Mouse (Mus musculus): ENCODE measurements around the gene Rab23. TPM values are rescaled to one million over a fixed set of nuclear protein-coding genes. Genes with fewer than 3 reads are reported as not detected.

Gene Rab23
- polyA plus RNA-seq, 1 experiment from 2014 or later: 11.6 TPM

- Histone ChIP-seq H3K27ac (ENCODE audit: low read depth, low read length) (no peak overlapping the region), H3K9ac (ENCODE audit: low read depth, low read length) (no peak overlapping the region), H3K36me3 (ENCODE audit: control insufficient read depth, insufficient read depth, low read length) (peaks cover 2% of the 10 kb centered on the region; the same call in 1 of the 2 replicates), H3K4me1 (replicated peaks; ENCODE audit: control insufficient read depth, insufficient read depth, low read length) (0 out of 2 replicates have a peak, but pooled peaks cover 4% of the 10 kb centered on the region), H3K27me3 (replicated peaks; ENCODE audit: control insufficient read depth, insufficient read depth, low read length) (no peaks in the 10 kb centered on the region), H3K4me3 (ENCODE audit: low read depth, low read length) (no peak overlapping the region), H3K9me3 (ENCODE audit: control insufficient read depth, low read length) (no peaks in the 10 kb centered on the region), H3K4me2 (no peak overlapping the region)
- WGBS: 54% methylated on average over 3 of the region's 3 CpGs
- ATAC-seq (replicated peaks; ENCODE audit: low FRiP score) (no peak), DNase-seq (ENCODE audit: low spot score) (no peak)
These were observed 68.8 kb downstream of the Rab23 start for GRCm38 (mm10) chr1:33788493-33788892.

Other genes starting within 250 kb of the Rab23 start
- 62.7 and 65.4 TPM in 2 replicates for gene Prim2, start 50.1 kb upstream of the Rab23 start, polyA plus RNA-seq (2014; fragmentation: Nextera tagmentation; extraction: Ambion mirVana)
- 103 and 108 TPM in 2 replicates for gene Bag2, start 37.9 kb downstream of the Rab23 start, polyA plus RNA-seq (2014; fragmentation: Nextera tagmentation; extraction: Ambion mirVana)
- 20.4 and 24.7 TPM in 2 replicates for gene Zfp451, start 94.7 kb downstream of the Rab23 start, polyA plus RNA-seq (2014; fragmentation: Nextera tagmentation; extraction: Ambion mirVana)
- 2.3 and 2.4 TPM in 2 replicates for gene Bend6, start 187.9 kb downstream of the Rab23 start, polyA plus RNA-seq (2014; fragmentation: Nextera tagmentation; extraction: Ambion mirVana)
- gene Dst, start 188.3 kb downstream of the Rab23 start, polyA plus RNA-seq (2014; fragmentation: Nextera tagmentation; extraction: Ambion mirVana): 9.4 and 9.5 TPM in 2 replicates

All from liver, embryonic 11.5 days (tissue).